Mouse (Mus musculus) cortical plate, adult 2 months (tissue): ENCODE results near the gene Hes3.

Experiments used
- CTCF ChIP-seq: fragments of 200-500 bp; IDR thresholded peaks from 2 replicates; pipeline ENCODE4 v1.5.1; 2011; ENCODE audit warnings: mild to moderate bottlenecking, control low read depth, low read length; ENCODE audit not compliant: insufficient read depth; ENCODE audit errors: extremely low read depth
- POLR2A ChIP-seq: fragments of 200-500 bp; IDR thresholded peaks from 2 replicates; pipeline ENCODE4 v1.6.1; 2011; ENCODE audit warnings: mild to moderate bottlenecking, low read length, control low read depth; ENCODE audit not compliant: insufficient read depth; ENCODE audit errors: extremely low read depth

GRCm38 (mm10) chr4:152290385-152290784, 1.1 kb downstream of the Hes3 start:
- TF ChIP-seq POLR2A (no peak), CTCF (no peak)
